In genomic region chr1:52131787-52132377, GRCm38 (mm10) we compare ENCODE assay signal across 21 mouse cellular contexts. TPM values are rescaled to one million over a fixed set of nuclear protein-coding genes. Genes with fewer than 3 reads are reported as not detected.
DNase-seq lines count a peak whose midpoint lies in the region; ATAC-seq and TF ChIP-seq lines count a peak whose summit lies in the region.
"Had no signal": no experiment of that assay in that cellular context is flagged by ENCODE, and none has a peak within 500 bp of the region (broad histone marks: within the 10 kb centered on the region; RNA-seq: fewer than 3 reads in every experiment).

No protein-coding gene starts in this region.

- no peak for TF ChIP-seq POLR2A in thymus, adult 2 months (IDR thresholded peaks at IDR 0.05; ENCODE audit: control insufficient read depth, extremely low read depth, insufficient read depth, low read length, poor library complexity)

- WGBS in midbrain, postnatal 0 days = 86% methylated on average over 11 of the region's 11 CpGs
- 88% methylated on average over 11 of the region's 11 CpGs for WGBS in midbrain, embryonic 10.5 days
- WGBS in thymus, adult 2 months = 94% methylated on average over 11 of the region's 11 CpGs

- H3K36me3 ChIP-seq in midbrain, postnatal 0 days (ENCODE audit: insufficient read depth, low read length) = no peaks in the 10 kb centered on the region
- peaks cover 7% of the 10 kb centered on the region for H3K36me3 ChIP-seq in midbrain, embryonic 10.5 days
- peaks cover 87% of the 10 kb centered on the region for H3K36me3 ChIP-seq in thymus, adult 2 months (ENCODE audit: control insufficient read depth, insufficient read depth, low read length)

- no peak overlapping the region for H3K4me2 ChIP-seq in midbrain, postnatal 0 days (ENCODE audit: low read depth, low read length, poor library complexity, severe bottlenecking)
- H3K4me2 ChIP-seq: embryonic facial prominence, embryonic 15.5 days; liver, embryonic 11.5 days had no signal

- TF ChIP-seq CTCF in layer of hippocampus, adult 2 months (conservative IDR thresholded peaks at IDR 0.05) = peak; percentile 56
- TF ChIP-seq CTCF in midbrain, postnatal 0 days (IDR thresholded peaks at IDR 0.05) = peak; percentile 8; the same call in 1 of the 2 replicates
- no peak for TF ChIP-seq CTCF in thymus, adult 2 months (IDR thresholded peaks at IDR 0.05; ENCODE audit: borderline replicate concordance, control insufficient read depth, extremely low read depth, insufficient read depth, low read length, poor library complexity)

- H3K4me3 ChIP-seq in layer of hippocampus, adult 2 months = no peak overlapping the region
- no peak overlapping the region for H3K4me3 ChIP-seq in midbrain, postnatal 0 days (ENCODE audit: low read depth, low read length)
- H3K4me3 ChIP-seq in midbrain, embryonic 10.5 days = no peak overlapping the region
- H3K4me3 ChIP-seq in thymus, adult 2 months (ENCODE audit: control insufficient read depth, insufficient read depth, low read length) = no peak overlapping the region
- H3K4me3 ChIP-seq: embryonic facial prominence, embryonic 15.5 days; heart, embryonic 10.5 days had no signal

- H3K27ac ChIP-seq in layer of hippocampus, adult 2 months = 0 out of 2 replicates have a peak overlapping the region, but pooled peaks have one; percentile 14
- H3K27ac ChIP-seq in midbrain, postnatal 0 days (ENCODE audit: low read depth, low read length) = no peak overlapping the region
- H3K27ac ChIP-seq in midbrain, embryonic 10.5 days (replicated peaks) = no peak overlapping the region
- H3K27ac ChIP-seq in thymus, adult 2 months (ENCODE audit: control insufficient read depth, insufficient read depth, low read length) = no peak overlapping the region
- H3K27ac ChIP-seq: embryonic facial prominence, embryonic 15.5 days; heart, embryonic 10.5 days had no signal

- H3K9ac ChIP-seq in midbrain, postnatal 0 days (replicated peaks; ENCODE audit: low read length, poor library complexity, severe bottlenecking) = no peak overlapping the region
- H3K9ac ChIP-seq: embryonic facial prominence, embryonic 15.5 days had no signal

- H3K9me3 ChIP-seq in midbrain, postnatal 0 days (ENCODE audit: low read length) = no peaks in the 10 kb centered on the region
- H3K9me3 ChIP-seq in midbrain, embryonic 10.5 days (replicated peaks) = no peaks in the 10 kb centered on the region
- H3K9me3 ChIP-seq: embryonic facial prominence, embryonic 15.5 days; heart, embryonic 10.5 days had no signal

- H3K4me1 ChIP-seq in midbrain, postnatal 0 days (ENCODE audit: insufficient read depth, low read length) = no peaks in the 10 kb centered on the region
- no peaks in the 10 kb centered on the region for H3K4me1 ChIP-seq in midbrain, embryonic 10.5 days
- peaks cover 3% of the 10 kb centered on the region; the same call in 1 of the 2 replicates for H3K4me1 ChIP-seq in thymus, adult 2 months (replicated peaks; ENCODE audit: control insufficient read depth, insufficient read depth, low read length)
- H3K4me1 ChIP-seq: embryonic facial prominence, embryonic 15.5 days; heart, embryonic 10.5 days had no signal

- H3K27me3 ChIP-seq in midbrain, postnatal 0 days (ENCODE audit: insufficient read depth, low read length) = no peaks in the 10 kb centered on the region
- no peaks in the 10 kb centered on the region for H3K27me3 ChIP-seq in midbrain, embryonic 10.5 days (ENCODE audit: low read depth, poor library complexity, severe bottlenecking)
- H3K27me3 ChIP-seq in thymus, adult 2 months (ENCODE audit: control insufficient read depth, insufficient read depth, low read length) = no peaks in the 10 kb centered on the region
- H3K27me3 ChIP-seq: embryonic facial prominence, embryonic 15.5 days had no signal

- peak; percentile 83 for ATAC-seq in frontal cortex, adult (ENCODE audit: low TSS enrichment)
- no peak for ATAC-seq in midbrain, postnatal 0 days (ENCODE audit: low FRiP score)
- ATAC-seq: activated CD4-positive, CD25-positive, alpha-beta regulatory T cell, adult 4 months; forebrain, embryonic 14.5 days; hindbrain, embryonic 16.5 days had no signal

- no peak for DNase-seq in frontal cortex, postnatal 25 days (ENCODE audit: low spot score in 2 of 2)
- peak in 1 of 2 experiments; percentile 37 for DNase-seq in layer of hippocampus, adult 2 months (ENCODE audit: low spot score in 2 of 2)
- no peak for DNase-seq in layer of hippocampus, postnatal 25 days (ENCODE audit: extremely low spot score in 1 of 2, low spot score in 1 of 2)
- DNase-seq in midbrain, postnatal 0 days (ENCODE audit: low spot score) = no peak
- DNase-seq in midbrain, embryonic 10.5 days (ENCODE audit: low spot score) = no peak
- no peak for DNase-seq in thymus, adult 2 months
- DNase-seq: adrenal gland, adult 8-10 months; cerebellum, adult 8-10 months; kidney, adult 11 months; lung, adult 2 months; lung, postnatal 4 days; right cerebral cortex, postnatal 14 days; spleen, adult 18-20 months; thymus, postnatal 14 days had no signal

RNA-seq across cellular contexts. Expression of gene Stat1, which starts 12.6 kb away (rescaled TPM):
- 10 to 100 TPM; 22.0 to 23.4 TPM for total RNA-seq in layer of hippocampus, adult 2 months (2021)
- total RNA-seq in layer of hippocampus, postnatal 25 days (2021) = 10 to 100 TPM; 17.4 to 19.9 TPM
- 27.5 and 28.9 TPM in 2 replicates for total RNA-seq in midbrain, postnatal 0 days (2014; rRNA removed)
- 11.2 and 13.0 TPM in 2 replicates for polyA plus RNA-seq in midbrain, postnatal 0 days (2015; fragmentation: Nextera tagmentation; extraction: Ambion mirVana)
- polyA plus RNA-seq in midbrain, embryonic 10.5 days (2016; fragmentation: Nextera tagmentation; extraction: Ambion mirVana) = 11.2 and 14.6 TPM in 2 replicates
- 235 and 255 TPM in 2 replicates for polyA plus RNA-seq in thymus, adult 2 months (2012; rRNA removed)
